Mouse (Mus musculus) thymus, postnatal 0 days (tissue): ENCODE results near the gene Ddah2. TPM values are rescaled to one million over a fixed set of nuclear protein-coding genes. Genes with fewer than 3 reads are reported as not detected.
A peak's percentile ranks its signal among the peaks of the same experiment; 100 is the strongest.

ENCODE experiments used
- DNase-seq: peaks from one replicate; pipeline ENCODE4 v3.0.0-alpha.2; 2015; ENCODE audit warnings: low spot score
- polyA plus RNA-seq: library from polyadenylated mRNA; unstranded; fragments of >200 nt; fragmentation: Nextera tagmentation; extraction: Ambion mirVana; gene quantifications from 2 replicates; pipeline ENCODE4 v1.2.1, GENCODE M21; 2015

Ddah2 gene
- polyA plus RNA-seq, 1 experiment from 2014 or later: 51.6 TPM

DNA sequence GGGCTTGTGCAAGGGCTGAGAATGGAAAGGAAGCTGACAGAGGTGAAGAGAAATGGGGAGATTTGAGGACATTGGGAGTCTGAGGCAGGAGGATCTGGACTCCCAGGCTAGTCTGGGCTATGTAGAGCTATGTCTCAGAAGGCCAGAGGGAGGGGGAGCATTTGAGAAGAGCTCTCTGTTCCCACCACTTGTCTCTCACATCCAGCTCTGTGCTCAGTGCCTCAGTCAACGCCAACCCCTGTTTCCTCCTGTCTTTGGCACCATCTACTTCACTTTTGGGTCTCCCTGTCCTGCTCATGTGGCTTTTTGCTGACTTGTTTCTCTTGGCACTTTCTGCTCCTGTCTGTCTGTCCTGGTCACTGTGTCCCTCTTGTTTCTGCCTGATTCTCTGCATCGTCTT, 18.4 kb downstream of the Ddah2 start:
- no peak for DNase-seq

GRCm38 (mm10) chr17:35077786-35078233, 19.0 kb downstream of the Ddah2 start, which contains the start of gene Ly6g6d:
Ly6g6d (minus strand) TSS chr17:35078065.
- no peak for DNase-seq

DNA sequence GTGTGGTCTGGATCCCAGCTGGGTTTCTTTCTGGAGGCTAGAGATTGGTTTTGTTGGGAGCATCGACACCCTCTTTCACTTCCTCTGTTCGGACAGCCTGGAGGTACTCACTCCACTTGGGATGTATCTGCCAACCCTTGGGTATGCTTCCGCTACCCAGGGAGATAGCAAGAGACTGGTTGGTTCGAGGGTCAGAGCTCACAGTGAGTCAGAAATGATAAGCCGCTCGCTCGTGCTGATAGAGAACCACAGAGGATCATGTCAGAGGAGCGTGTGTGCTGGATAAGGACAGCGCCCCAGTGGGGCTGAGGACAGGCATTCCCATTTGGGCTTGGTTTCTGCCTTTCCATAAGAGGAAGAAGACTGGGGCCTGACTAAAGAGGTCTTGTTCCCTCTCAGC, 20.9 kb downstream of the Ddah2 start:
- DNase-seq: no peak

- DNase-seq: no peak
These were observed 21.4 kb downstream of the Ddah2 start for GRCm38 (mm10) chr17:35080248-35080647.

DNA sequence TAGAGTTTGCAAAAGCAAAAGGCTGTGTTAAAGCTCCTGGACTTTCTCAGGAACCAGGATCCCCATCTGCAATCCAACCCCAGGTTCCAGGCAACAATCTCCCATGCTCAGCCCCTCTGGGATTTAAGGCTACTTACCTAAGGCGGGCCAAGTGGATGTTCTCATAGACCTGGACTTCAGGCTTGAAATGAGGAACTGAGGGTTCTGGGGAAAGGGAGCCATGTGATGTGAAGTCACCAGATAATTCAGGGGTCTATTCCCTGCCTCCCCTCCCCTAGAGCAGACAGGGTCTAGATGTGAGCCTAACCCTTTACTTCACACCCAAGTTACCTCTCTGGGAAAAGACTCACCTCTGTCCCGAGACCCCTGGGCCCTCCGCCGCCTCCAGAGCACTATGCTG, 21.9 kb downstream of the Ddah2 start:
- DNase-seq: no peak

DNA sequence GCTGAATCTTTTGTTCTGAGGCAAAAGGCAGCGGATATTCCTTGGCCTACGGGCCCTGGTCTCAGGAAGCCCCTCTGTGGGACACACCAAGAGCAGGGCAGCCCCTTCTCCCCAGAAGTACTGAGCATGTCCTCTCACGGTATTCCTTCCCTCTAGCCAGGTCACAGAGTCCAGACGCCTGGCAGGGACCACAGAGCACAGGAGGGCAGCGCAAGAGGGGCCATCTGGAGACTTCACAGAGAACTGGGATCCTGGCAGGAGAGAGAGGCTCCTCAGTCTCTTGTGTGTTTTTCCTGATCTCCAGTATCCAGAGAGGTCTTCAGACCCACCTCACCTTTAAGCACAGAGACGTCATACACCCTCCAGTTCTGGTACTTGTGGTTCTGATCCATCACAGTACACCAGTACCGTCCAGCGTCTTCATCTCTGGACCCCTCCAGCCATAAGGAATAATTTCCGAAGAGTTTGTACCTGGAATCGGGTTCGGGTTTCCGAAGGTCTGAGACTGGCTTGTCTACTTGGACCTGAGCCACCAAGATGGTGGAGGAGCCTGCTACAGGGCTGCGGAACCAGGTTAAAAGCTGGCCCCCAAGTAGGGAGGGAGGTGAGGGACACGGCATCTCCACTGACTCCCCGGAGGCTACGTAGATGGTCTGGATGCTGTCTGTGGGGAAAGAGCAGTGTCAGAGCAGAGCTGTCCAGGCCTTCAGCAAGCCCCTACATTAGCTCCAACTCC, 24.2 kb downstream of the Ddah2 start:
- DNase-seq: no peak

DNA sequence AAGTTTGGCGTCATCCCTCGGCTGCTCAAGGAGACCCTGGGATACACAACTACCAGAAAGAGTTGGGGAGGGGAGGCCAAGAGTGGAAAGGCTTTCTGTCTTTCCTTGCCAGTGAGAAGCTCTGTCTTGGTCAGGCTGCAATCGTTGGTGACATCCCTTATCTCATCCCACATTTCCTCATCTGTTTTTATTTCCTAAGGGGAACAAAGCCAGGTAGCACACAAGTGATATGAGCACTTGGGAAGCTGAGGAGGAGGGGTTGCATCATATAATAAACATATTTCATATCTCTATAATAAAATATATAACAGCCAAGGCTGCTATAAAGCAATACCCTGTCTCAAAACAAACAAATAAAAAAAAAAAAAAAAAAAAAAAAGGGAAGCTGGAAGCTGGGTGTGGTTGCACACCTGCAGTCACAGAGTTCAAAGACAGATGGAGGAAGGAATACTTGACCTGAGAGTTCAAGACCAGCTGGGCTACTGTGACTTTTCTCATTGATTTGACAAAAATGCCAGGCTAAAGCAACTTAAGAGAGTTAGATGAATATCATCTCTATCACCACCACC, 25.2 kb downstream of the Ddah2 start:
- DNase-seq: no peak

DNA sequence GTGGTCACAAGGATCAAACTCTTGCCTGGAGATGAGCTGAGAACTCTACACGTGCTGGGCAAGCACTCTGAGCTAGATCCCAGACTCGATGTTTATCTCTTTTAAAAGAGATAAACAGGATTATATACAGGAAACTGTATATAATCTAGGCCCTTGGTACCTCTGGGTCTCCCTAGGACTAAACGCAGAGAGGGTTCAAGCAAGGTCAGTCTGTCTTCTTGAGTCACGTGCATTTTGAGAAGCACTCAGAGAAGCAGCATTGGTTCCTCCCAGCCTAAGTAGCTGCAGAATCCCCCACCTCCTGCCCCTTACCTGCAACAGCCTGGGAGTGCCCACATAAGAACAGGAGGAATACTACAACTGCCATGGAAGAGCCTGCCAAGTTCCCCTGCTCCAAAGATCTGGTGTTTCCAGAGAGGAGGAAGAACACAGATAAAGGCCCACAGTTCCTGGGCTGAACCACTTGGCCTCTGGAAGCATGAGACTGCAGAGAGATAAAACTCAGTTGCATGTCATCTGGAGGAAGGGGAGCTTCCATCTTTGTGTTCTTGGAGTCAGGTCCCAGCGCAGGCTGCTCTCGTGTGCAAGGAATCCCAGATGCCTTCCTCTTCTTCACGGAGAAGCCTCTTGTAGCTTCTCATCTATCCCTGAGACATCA, 26.5 kb downstream of the Ddah2 start, which contains the start of gene Ly6g6f:
Gene Ly6g6f, minus strand, starts transcription at position 403 of the 658 bp plus-strand sequence.
- DNase-seq: no peak

- DNase-seq: no peak
These were observed 29.3 kb downstream of the Ddah2 start for GRCm38 (mm10) chr17:35088151-35088550.

DNA sequence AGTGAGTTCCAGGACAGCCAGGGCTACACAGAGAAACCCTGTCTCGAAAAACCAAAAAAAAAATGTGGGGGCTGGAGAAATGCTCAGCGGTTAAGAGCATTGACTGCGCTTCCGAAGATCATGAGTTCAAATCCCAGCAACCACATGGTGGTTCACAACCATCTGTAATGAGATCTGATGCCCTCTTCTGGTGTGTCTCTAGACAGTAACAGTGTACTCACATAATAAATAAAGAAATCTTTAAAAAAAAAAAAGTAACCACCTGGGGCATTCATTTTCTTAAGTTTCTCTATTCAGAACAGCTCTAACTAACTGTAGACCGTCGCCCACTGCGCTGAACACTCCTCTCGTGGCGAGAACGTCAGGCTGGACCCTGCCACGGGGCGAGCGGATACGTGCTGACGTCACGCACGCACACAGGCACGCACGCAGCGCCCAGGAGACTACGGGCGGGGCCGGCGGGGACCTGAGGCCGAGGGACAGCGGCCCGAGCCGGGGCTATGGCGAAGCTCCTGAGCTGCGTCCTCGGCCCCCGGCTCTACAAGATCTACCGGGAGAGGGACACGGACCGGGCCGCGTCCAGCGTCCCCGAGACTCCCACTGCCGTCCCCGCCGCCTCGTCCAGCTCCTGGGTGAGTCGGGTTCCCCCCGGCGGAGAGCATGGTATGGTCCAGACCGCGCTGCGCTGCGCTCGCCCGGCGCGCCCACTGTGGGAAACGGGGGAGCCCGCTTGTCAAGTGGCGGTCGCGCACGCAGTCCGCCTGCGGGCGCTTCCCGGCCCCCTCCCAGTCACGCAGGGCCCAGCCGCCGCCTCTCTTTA, 30.2 kb downstream of the Ddah2 start, which contains the start of gene Abhd16a:
Gene Abhd16a, plus strand, starts transcription at position 439 of the 820 bp plus-strand sequence.
- peak; percentile 94 for DNase-seq

DNA sequence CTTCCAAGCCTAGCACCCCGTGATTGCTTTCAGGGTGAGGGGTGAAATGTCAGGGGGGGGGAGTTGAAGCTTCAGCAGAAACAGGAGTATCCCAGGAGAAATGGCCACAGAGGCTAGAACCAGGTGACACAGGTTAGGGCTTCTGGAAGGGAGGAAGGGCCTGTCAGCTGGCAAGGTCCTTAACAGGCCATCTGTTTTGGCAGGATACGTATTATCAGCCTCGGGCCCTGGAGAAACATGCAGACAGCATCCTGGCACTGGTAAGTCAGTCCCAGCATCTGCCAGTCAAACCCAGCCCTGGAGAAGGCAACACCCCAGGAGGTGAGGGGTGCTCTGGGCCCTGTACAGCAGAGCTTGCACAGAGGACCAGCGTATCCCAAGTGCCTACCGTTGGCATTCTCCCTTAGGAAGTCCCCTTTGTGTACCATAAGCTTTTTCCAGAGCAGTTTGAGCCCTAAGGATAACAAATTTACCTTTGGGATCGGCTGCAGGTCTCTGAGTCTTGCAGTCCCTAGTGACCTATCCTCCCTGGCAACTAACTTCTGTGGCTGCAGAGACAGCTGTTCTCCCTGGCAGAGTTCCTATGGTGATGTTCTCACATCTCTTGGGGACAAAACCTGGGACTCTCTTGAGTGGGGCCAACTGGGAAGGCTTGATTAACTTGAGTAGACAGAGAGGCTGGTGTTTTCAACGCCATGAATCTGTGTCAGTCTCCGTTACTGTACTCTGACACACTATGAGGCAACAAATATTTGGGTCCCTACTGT, 31.5 kb downstream of the Ddah2 start:
- no peak for DNase-seq

DNA sequence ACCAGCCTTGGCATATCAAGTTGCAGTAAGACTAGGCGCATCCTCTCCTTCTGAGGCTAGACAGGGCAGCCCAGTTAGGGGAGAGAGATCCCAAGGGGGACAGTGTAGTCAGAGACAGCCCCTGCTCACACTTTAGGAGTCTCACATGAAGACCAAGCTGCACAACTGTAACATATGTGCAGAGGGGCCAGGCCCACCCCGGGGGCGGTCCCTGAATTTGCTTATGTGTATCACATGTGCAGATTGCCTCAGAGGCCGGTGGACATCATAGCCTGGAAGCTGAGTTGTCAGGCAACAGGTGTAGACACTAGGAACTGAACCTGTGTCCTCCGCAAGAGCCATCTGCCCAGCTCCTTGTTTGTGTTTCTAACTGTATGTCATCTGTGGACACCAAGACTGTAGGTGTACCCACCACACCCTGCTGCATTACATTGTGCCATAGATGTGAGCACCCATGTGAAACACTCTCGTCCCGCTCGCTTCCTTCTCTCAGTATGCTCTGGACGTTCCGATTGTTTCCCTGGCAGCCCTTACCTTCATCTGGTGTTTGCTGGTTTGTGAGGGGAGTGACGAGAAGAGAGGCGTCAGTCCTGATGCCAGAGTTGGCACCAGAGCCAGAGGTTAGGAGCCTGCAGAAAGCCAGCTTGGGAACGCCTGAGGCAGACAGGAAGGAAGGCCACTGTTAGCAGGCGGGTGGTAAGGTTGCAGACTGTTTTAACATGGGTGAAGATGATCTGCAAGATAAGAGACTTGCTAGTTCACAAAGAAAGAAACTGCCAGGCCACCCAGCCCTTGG, 33.8 kb downstream of the Ddah2 start:
- DNase-seq: no peak

- DNase-seq: no peak
These were observed 35.9 kb downstream of the Ddah2 start for GRCm38 (mm10) chr17:35094475-35095365.

- no peak for DNase-seq
These were observed 37.8 kb downstream of the Ddah2 start for GRCm38 (mm10) chr17:35096597-35096996.

DNA sequence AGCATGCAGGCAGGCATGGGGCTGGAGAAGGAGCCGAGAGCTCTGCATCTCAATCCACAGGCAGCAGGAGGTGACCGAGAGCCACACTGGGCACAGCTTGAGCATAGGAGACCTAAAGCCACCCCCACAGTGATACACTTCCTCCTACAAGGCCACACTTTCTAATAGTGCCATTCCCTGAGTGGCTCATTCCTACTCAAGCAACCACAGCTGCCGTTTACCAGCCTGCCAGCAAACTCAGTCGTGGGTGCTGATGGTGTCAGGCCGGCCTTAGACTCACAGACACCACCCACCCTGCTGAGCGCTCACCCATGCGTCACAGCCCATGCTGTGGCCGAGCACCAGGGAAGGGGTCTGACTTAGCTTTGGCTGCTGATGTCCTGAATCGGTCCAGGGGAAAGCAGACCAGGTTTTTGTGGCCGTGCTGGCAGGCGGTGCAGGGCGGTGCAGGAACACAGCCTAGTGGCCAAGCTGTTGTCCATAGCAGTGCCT, 38.4 kb downstream of the Ddah2 start:
- no peak for DNase-seq

GRCm38 (mm10) chr17:35100196-35100765, 41.4 kb downstream of the Ddah2 start:
- DNase-seq: no peak

DNA sequence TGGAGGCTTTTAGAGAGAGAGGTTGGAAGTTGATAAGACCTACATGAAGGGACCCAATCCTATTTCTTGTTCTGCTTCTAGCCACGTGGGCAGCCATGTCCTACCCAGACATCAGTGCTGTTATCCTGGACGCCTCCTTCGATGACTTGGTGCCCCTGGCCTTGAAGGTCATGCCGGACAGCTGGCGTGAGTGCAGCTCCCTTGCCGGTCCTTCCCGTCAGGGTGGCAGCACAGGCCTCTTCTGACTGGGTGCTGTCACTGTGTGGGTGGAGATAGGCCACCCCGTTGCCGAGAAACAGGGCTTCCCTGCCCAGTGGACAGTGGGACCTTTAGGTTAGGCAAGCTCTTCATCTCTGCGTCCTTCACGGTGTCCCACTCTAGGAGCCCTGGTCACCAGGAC, 42.3 kb downstream of the Ddah2 start:
- DNase-seq: no peak

DNA sequence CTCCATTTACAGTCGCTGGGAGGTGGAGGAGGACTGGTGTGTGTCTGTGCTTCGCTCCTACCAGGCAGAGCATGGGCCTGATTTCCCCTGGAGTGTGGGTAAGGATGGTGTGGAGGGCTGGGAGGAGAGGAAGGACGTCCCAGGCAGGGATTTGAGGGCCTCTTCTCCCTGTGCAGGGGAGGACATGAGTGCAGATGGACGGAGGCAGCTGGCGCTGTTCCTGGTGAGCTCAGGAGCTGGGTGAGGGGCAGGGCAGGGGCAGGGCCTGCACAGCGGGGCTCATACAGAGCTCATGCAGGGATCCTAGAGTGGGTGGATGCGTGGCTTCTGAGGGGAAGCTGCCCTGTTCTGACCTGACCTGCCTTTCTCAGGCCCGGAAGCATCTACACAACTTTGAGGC, 43.5 kb downstream of the Ddah2 start:
- DNase-seq: no peak
